Mouse (Mus musculus) hindbrain, embryonic 12.5 days (tissue): ENCODE measurements around the gene Serpinh1. TPM values are rescaled to one million over a fixed set of nuclear protein-coding genes. Genes with fewer than 3 reads are reported as not detected.

Experiments
- ATAC-seq: fragments of 200-750 bp; cut with Nextera tagmentation; 2 replicates; pipeline ENCODE4 v1.8.0; 2017; ENCODE audit warnings: moderate TSS enrichment; ENCODE audit not compliant: low FRiP score
- H3K27ac ChIP-seq: fragments of 300-500 bp; sonication (generic); 2 replicates; pipeline ENCODE4 v1.5.1; 2016; ENCODE audit warnings: mild to moderate bottlenecking
- H3K27me3 ChIP-seq: fragments of 300-500 bp; sonication (generic); 2 replicates; pipeline ENCODE4 v1.6.1; 2016; ENCODE audit warnings: mild to moderate bottlenecking
- H3K36me3 ChIP-seq: fragments of 300-500 bp; sonication (generic); 2 replicates; pipeline ENCODE4 v1.6.1; 2016; ENCODE audit warnings: mild to moderate bottlenecking
- H3K4me1 ChIP-seq: fragments of 300-500 bp; sonication (generic); 2 replicates; pipeline ENCODE4 v1.6.1; 2016
- H3K4me2 ChIP-seq: fragments of 300-500 bp; sonication (generic); replicated peaks from 2 replicates; pipeline ENCODE4 v1.6.1; 2016; ENCODE audit warnings: mild to moderate bottlenecking
- H3K4me3 ChIP-seq: fragments of 300-500 bp; sonication (generic); 2 replicates; pipeline ENCODE4 v1.5.1; 2016; ENCODE audit warnings: mild to moderate bottlenecking
- H3K9ac ChIP-seq: fragments of 300-500 bp; sonication (generic); 2 replicates; pipeline ENCODE4 v1.6.1; 2016; ENCODE audit warnings: mild to moderate bottlenecking, moderate library complexity
- H3K9me3 ChIP-seq: fragments of 300-500 bp; sonication (generic); replicated peaks from 2 replicates; pipeline ENCODE4 v1.6.1; 2016; ENCODE audit warnings: mild to moderate bottlenecking
- WGBS: fragments of 180-500 bp; shearing (Covaris S2); methylation state at CpG from one replicate; pipeline ENCODE4 v1.1.7; 2016; 5-methylcytosine and 5-hydroxymethylcytosine counted together
- polyA plus RNA-seq: library from polyadenylated mRNA; unstranded; fragments of >200 nt; fragmentation: Nextera tagmentation; extraction: Ambion mirVana; gene quantifications from 2 replicates; pipeline ENCODE4 v1.2.1, GENCODE M21; 2016

Gene Serpinh1
- polyA plus RNA-seq, 1 experiment from 2014 or later, result 838 TPM

GRCm38 (mm10) chr7:99348883-99349282 lies 4.2 kb downstream of the Serpinh1 start:
- H3K4me3 ChIP-seq, result no peak overlapping the region
- H3K27ac ChIP-seq, result no peak overlapping the region
- H3K27me3 ChIP-seq, result no peaks in the 10 kb centered on the region
- peaks cover 52% of the 10 kb centered on the region for H3K36me3 ChIP-seq
- H3K4me1 ChIP-seq, result peaks cover 46% of the 10 kb centered on the region
- ATAC-seq, result no peak
- 97% methylated on average over 26 of the region's 26 CpGs for WGBS
- 0 out of 2 replicates have a peak overlapping the region, but pooled peaks have one; percentile 11 for H3K4me2 ChIP-seq
- no peaks in the 10 kb centered on the region for H3K9me3 ChIP-seq
- no peak overlapping the region for H3K9ac ChIP-seq

GRCm38 (mm10) chr7:99347268-99347667 lies 5.8 kb downstream of the Serpinh1 start:
- Histone ChIP-seq H3K36me3 (peaks cover 62% of the 10 kb centered on the region), H3K27ac (no peak overlapping the region; the same call in 1 of the 2 replicates), H3K9ac (no peak overlapping the region), H3K4me1 (peaks cover 33% of the 10 kb centered on the region), H3K4me3 (no peak overlapping the region), H3K9me3 (no peaks in the 10 kb centered on the region), H3K27me3 (no peaks in the 10 kb centered on the region), H3K4me2 (no peak overlapping the region)
- no peak for ATAC-seq
- WGBS, result 96% methylated on average over 10 of the region's 10 CpGs

GRCm38 (mm10) chr7:99343577-99343976 lies 9.5 kb downstream of the Serpinh1 start:
- Histone ChIP-seq H3K4me1 (no peaks in the 10 kb centered on the region; the same call in 1 of the 2 replicates), H3K36me3 (peaks cover 55% of the 10 kb centered on the region), H3K4me3 (no peak overlapping the region), H3K27ac (no peak overlapping the region), H3K27me3 (no peaks in the 10 kb centered on the region), H3K9ac (no peak overlapping the region), H3K4me2 (no peak overlapping the region), H3K9me3 (no peaks in the 10 kb centered on the region)
- no peak for ATAC-seq
- 78% methylated on average over 4 of the region's 4 CpGs for WGBS

- WGBS, result 82% methylated on average over 8 of the region's 8 CpGs
- Histone ChIP-seq H3K27me3 (no peaks in the 10 kb centered on the region), H3K4me2 (no peak overlapping the region), H3K9ac (no peak overlapping the region), H3K9me3 (no peaks in the 10 kb centered on the region), H3K27ac (no peak overlapping the region), H3K4me1 (no peaks in the 10 kb centered on the region; the same call in 1 of the 2 replicates), H3K4me3 (no peak overlapping the region), H3K36me3 (peaks cover 43% of the 10 kb centered on the region)
- no peak for ATAC-seq
Measured at GRCm38 (mm10) chr7:99340736-99341135, 12.3 kb downstream of the Serpinh1 start.

GRCm38 (mm10) chr7:99332774-99333480 lies 20.1 kb downstream of the Serpinh1 start:
- Histone ChIP-seq H3K4me1 (peaks cover 16% of the 10 kb centered on the region), H3K27ac (peak overlapping the region; percentile 41; the same call in 1 of the 2 replicates), H3K9me3 (no peaks in the 10 kb centered on the region), H3K27me3 (no peaks in the 10 kb centered on the region), H3K9ac (no peak overlapping the region), H3K4me2 (no peak overlapping the region), H3K36me3 (peaks cover 29% of the 10 kb centered on the region), H3K4me3 (no peak overlapping the region)
- no peak; the same call in 1 of the 2 replicates for ATAC-seq
- WGBS, result 47% methylated on average over 12 of the region's 12 CpGs

GRCm38 (mm10) chr7:99330012-99330411 lies 23.0 kb downstream of the Serpinh1 start:
- no peaks in the 10 kb centered on the region for H3K9me3 ChIP-seq
- WGBS, result 92% methylated on average over 5 of the region's 5 CpGs
- peaks cover 26% of the 10 kb centered on the region for H3K4me1 ChIP-seq
- no peak overlapping the region for H3K4me3 ChIP-seq
- no peak overlapping the region for H3K27ac ChIP-seq
- H3K36me3 ChIP-seq, result peaks cover 12% of the 10 kb centered on the region; the same call in 1 of the 2 replicates
- H3K9ac ChIP-seq, result no peak overlapping the region
- H3K4me2 ChIP-seq, result no peak overlapping the region
- H3K27me3 ChIP-seq, result no peaks in the 10 kb centered on the region
- ATAC-seq, result no peak

GRCm38 (mm10) chr7:99328847-99329246 lies 24.2 kb downstream of the Serpinh1 start:
- Histone ChIP-seq H3K27me3 (no peaks in the 10 kb centered on the region), H3K4me2 (no peak overlapping the region), H3K9ac (no peak overlapping the region), H3K4me1 (peaks cover 31% of the 10 kb centered on the region), H3K27ac (peak overlapping the region; percentile 30; the same call in 1 of the 2 replicates), H3K9me3 (no peaks in the 10 kb centered on the region), H3K36me3 (peaks cover 12% of the 10 kb centered on the region), H3K4me3 (no peak overlapping the region)
- 41% methylated on average over 4 of the region's 4 CpGs for WGBS
- no peak for ATAC-seq

GRCm38 (mm10) chr7:99326128-99326527 lies 26.9 kb downstream of the Serpinh1 start:
- no peak overlapping the region for H3K4me2 ChIP-seq
- H3K4me1 ChIP-seq, result peaks cover 31% of the 10 kb centered on the region
- H3K36me3 ChIP-seq, result peaks cover 26% of the 10 kb centered on the region
- WGBS, result 68% methylated on average over 6 of the region's 6 CpGs
- ATAC-seq, result no peak
- no peaks in the 10 kb centered on the region for H3K27me3 ChIP-seq
- no peak overlapping the region for H3K27ac ChIP-seq
- no peaks in the 10 kb centered on the region for H3K9me3 ChIP-seq
- no peak overlapping the region for H3K9ac ChIP-seq
- no peak overlapping the region for H3K4me3 ChIP-seq

GRCm38 (mm10) chr7:99324810-99325209 lies 28.2 kb downstream of the Serpinh1 start:
- no peak for ATAC-seq
- 21% methylated on average over 10 of the region's 10 CpGs for WGBS
- Histone ChIP-seq H3K4me1 (peaks cover 42% of the 10 kb centered on the region), H3K27me3 (no peaks in the 10 kb centered on the region), H3K4me3 (no peak overlapping the region), H3K27ac (peak overlapping the region; percentile 69), H3K36me3 (peaks cover 17% of the 10 kb centered on the region; the same call in 1 of the 2 replicates), H3K9me3 (no peaks in the 10 kb centered on the region), H3K9ac (no peak overlapping the region), H3K4me2 (no peak overlapping the region)

- no peak overlapping the region for H3K4me3 ChIP-seq
- H3K27ac ChIP-seq, result peak overlapping the region; percentile 23
- ATAC-seq, result no peak
- H3K4me1 ChIP-seq, result peaks cover 49% of the 10 kb centered on the region
- H3K36me3 ChIP-seq, result peaks cover 23% of the 10 kb centered on the region
- no peak overlapping the region for H3K4me2 ChIP-seq
- H3K9me3 ChIP-seq, result no peaks in the 10 kb centered on the region
- H3K9ac ChIP-seq, result no peak overlapping the region
- WGBS, result 93% methylated on average over 9 of the region's 9 CpGs
- H3K27me3 ChIP-seq, result no peaks in the 10 kb centered on the region
Measured at GRCm38 (mm10) chr7:99323321-99323700, 29.7 kb downstream of the Serpinh1 start.

- ATAC-seq, result no peak
- H3K27ac ChIP-seq, result no peak overlapping the region
Measured at GRCm38 (mm10) chr7:99322691-99323320, 30.2 kb downstream of the Serpinh1 start.

GRCm38 (mm10) chr7:99320524-99320923 lies 32.5 kb downstream of the Serpinh1 start:
- Histone ChIP-seq H3K4me3 (no peak overlapping the region), H3K36me3 (peaks cover 48% of the 10 kb centered on the region), H3K4me1 (peaks cover 53% of the 10 kb centered on the region), H3K9me3 (no peaks in the 10 kb centered on the region), H3K27me3 (no peaks in the 10 kb centered on the region), H3K4me2 (no peak overlapping the region), H3K27ac (peak overlapping the region; percentile 12; the same call in 1 of the 2 replicates), H3K9ac (no peak overlapping the region)
- no peak for ATAC-seq
- WGBS, result 41% methylated on average over 14 of the region's 14 CpGs

More at GRCm38 (mm10) chr7:99322691-99323320, 30.2 kb downstream of the Serpinh1 start:
- H3K36me3 ChIP-seq, result peaks cover 28% of the 10 kb centered on the region
- no peak overlapping the region for H3K4me3 ChIP-seq
- no peak overlapping the region for H3K4me2 ChIP-seq
- 85% methylated on average over 6 of the region's 6 CpGs for WGBS
- H3K9ac ChIP-seq, result no peak overlapping the region
- peaks cover 50% of the 10 kb centered on the region for H3K4me1 ChIP-seq
- no peaks in the 10 kb centered on the region for H3K27me3 ChIP-seq
- no peaks in the 10 kb centered on the region for H3K9me3 ChIP-seq
